Mouse (Mus musculus) liver, embryonic 14.5 days (tissue): Measurements from ENCODE around the gene Hadha.

Source experiments
- CTCF ChIP-seq: IDR thresholded peaks from 2 replicates; pipeline ENCODE4 v1.5.1; 2016; ENCODE audit warnings: antibody characterized with exemption, low read depth, control low read depth
- EP300 ChIP-seq: IDR thresholded peaks from 2 replicates; pipeline ENCODE4 v1.6.1; 2016; ENCODE audit warnings: antibody characterized with exemption, low read depth

DNA sequence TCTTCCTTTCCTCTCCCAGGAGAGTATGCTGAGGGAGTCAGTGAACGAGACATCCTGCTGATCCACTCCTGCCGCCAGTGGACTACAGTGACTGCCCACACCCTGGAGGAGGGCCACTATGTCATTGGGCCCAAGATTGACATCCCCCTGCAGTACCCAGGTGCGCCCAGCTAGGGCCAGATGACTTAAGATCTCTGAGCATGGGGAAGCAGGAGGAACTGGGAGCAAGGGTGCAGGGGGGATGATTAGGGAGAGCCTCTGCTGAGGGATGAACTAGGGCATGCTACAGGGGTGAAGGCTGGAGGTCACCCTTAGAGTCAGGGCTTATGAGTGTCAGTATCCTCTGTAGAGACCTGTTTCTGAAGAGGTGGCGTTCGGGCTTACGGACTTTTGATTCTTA, 46.7 kb downstream of the Hadha start:
- no peak for TF ChIP-seq CTCF
- TF ChIP-seq EP300, result no peak
